Mouse (Mus musculus): ENCODE results near the gene Tbc1d16. TPM values are rescaled to one million over a fixed set of nuclear protein-coding genes. Genes with fewer than 3 reads are reported as not detected.
"Not testable (repeated sequence)": the region's sequence is repeated elsewhere in the genome, so short reads cannot be mapped to it uniquely, and the experiment has no call there.

Gene Tbc1d16
- polyA plus RNA-seq, 1 experiment, result 17.6 TPM

DNA sequence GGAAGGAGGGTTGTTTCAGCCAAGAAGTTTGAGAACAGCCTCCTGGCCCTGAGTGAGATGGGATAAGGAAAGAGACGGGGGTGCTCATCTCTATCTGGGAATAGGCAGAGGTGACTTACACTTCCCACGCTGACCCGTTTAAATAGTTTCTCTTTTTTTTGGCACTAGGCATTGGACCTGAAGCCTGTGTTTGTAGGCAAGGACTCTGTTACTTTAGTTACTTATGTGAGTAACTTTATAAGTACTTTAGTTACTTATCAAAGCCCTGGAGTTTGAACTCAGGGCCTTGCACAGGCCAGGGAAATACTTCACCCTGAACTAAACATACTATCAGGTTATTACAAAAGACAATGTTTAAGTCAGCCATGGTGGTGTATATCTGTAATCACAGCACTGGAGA lies 124.3 kb downstream of the Tbc1d16 start:
- 79% methylated on average over 3 of the region's 3 CpGs for WGBS
- no peak for DNase-seq
- Histone ChIP-seq H3K4me3 (replicated peaks; ENCODE audit: extremely low read depth, low read depth, low read length) (no peak overlapping the region), H3K4me1 (ENCODE audit: control insufficient read depth, insufficient read depth, low read length) (no peaks in the 10 kb centered on the region)
- TF ChIP-seq POLR2A (IDR thresholded peaks at IDR 0.05; ENCODE audit: borderline replicate concordance, extremely low read depth, low read depth, low read length) (no peak), CTCF (IDR thresholded peaks at IDR 0.05; ENCODE audit: insufficient read depth, low read length) (no peak)

DNA sequence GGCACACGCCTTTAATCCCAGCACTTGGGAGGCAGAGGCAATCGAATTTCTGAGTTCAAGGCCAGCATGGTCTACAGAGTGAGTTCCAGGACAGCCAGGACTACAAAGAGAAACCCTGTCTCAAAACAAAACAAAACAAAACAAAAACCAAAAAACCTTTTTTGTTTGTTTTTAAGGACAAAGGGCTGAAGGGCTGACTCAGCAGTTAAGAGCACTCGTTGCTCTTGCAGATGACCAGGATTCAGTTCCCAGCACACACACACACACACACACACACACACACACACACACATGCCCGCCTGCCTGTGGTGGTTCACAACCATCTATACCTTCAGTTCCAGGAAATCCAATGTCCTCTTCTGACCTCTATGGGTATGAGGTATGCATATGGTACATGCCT lies 127.9 kb downstream of the Tbc1d16 start:
- WGBS, result 69% methylated on average over 4 of the region's 4 CpGs
- not testable (repeated sequence) for H3K4me3 ChIP-seq (replicated peaks; ENCODE audit: extremely low read depth, low read depth, low read length); DNase-seq; H3K4me1 ChIP-seq (ENCODE audit: control insufficient read depth, insufficient read depth, low read length)

DNA sequence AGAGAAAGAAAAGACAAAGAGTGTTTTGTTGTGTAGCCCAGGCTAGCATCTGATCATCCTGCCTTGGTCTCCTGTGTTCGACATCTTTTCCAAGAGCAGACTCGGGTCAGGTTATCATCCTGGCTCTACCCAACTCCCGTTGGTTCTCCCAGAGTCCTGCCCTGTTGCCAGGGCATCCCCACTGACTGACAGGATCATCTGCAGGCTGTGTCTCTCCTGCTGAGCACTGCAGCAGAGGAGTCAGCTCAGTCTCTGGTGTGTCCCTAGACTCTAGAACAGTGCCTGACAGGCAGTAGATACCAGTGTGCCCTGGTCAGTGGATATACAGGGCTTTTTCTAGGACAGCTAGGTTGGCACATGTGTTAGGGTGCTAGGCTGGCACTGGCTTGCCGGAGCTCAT lies 130.1 kb downstream of the Tbc1d16 start:
- no peak for TF ChIP-seq CTCF (IDR thresholded peaks at IDR 0.05; ENCODE audit: insufficient read depth, low read length)
- no peak for TF ChIP-seq POLR2A (IDR thresholded peaks at IDR 0.05; ENCODE audit: borderline replicate concordance, extremely low read depth, low read depth, low read length)
- WGBS, result 72% methylated on average over 4 of the region's 4 CpGs
- no peak overlapping the region for H3K4me3 ChIP-seq (replicated peaks; ENCODE audit: extremely low read depth, low read depth, low read length)
- no peak for DNase-seq
- no peaks in the 10 kb centered on the region for H3K4me1 ChIP-seq (ENCODE audit: control insufficient read depth, insufficient read depth, low read length)

DNA sequence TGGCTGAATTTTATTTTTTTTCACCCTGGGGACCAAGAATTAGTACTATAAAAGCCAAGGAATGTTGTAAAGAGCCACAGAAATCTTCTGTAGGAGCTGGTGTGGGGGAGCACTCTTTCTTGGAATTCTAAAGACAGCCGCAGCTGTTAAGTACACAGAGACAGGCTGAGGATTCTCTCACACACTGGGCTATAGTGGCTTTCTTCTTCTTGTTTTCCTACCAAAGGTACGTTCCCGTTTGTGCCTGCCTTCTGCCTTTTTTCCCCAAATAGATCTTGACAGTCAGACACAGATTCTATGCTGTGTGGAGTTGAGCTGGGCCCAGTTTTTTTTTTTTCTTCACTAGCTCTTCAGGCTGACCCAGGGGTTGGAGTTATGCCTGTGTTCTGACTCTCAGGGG lies 132.9 kb downstream of the Tbc1d16 start:
- DNase-seq, result no peak
- Histone ChIP-seq H3K4me1 (ENCODE audit: control insufficient read depth, insufficient read depth, low read length) (peaks cover 3% of the 10 kb centered on the region; the same call in 1 of the 2 replicates), H3K4me3 (replicated peaks; ENCODE audit: extremely low read depth, low read depth, low read length) (no peak overlapping the region)
- TF ChIP-seq POLR2A (IDR thresholded peaks at IDR 0.05; ENCODE audit: borderline replicate concordance, extremely low read depth, low read depth, low read length), result no peak
- no peak for TF ChIP-seq CTCF (IDR thresholded peaks at IDR 0.05; ENCODE audit: insufficient read depth, low read length)
- 62% methylated on average over 3 of the region's 3 CpGs for WGBS

DNA sequence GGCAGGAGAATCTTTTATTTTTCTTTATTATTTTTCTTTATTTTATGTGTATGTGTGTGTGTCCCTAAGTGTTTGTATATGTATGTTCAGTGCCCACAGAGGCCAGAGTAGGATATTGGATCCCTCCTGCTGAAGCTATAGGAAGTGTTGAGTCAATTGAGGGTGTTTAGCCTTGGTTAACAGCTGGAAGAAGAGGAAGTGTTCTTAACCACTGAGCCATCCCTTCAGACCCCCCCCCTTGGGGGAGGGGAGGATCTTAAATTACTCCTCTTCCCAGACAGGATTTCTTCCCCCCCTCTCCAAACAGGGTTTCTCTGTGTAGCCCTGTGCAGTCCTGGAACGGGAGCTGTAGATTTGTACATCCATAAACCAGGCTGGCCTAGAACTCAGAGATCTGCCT lies 135.0 kb downstream of the Tbc1d16 start:
- Histone ChIP-seq H3K4me3 (replicated peaks; ENCODE audit: extremely low read depth, low read depth, low read length) (no peak overlapping the region), H3K4me1 (ENCODE audit: control insufficient read depth, insufficient read depth, low read length) (peaks cover 12% of the 10 kb centered on the region; the same call in 1 of the 2 replicates)
- TF ChIP-seq CTCF (IDR thresholded peaks at IDR 0.05; ENCODE audit: insufficient read depth, low read length), result no peak
- no peak for TF ChIP-seq POLR2A (IDR thresholded peaks at IDR 0.05; ENCODE audit: borderline replicate concordance, extremely low read depth, low read depth, low read length)
- no peak for DNase-seq
- WGBS, result 74% methylated on average over 1 of the region's 1 CpGs

Other genes starting within 250 kb of the Tbc1d16 start
- 0.13 TPM in 1 of 2 replicates, not detected in the other for gene Enpp7, start 240.3 kb downstream of the Tbc1d16 start, polyA plus RNA-seq (2012; rRNA removed)
- gene Cbx2, start 205.5 kb downstream of the Tbc1d16 start, polyA plus RNA-seq (2012; rRNA removed), result 2.9 and 4.4 TPM in 2 replicates
- gene Cbx8, start 187.5 kb downstream of the Tbc1d16 start, polyA plus RNA-seq (2012; rRNA removed), result 3.8 and 3.9 TPM in 2 replicates
- 16.2 and 16.8 TPM in 2 replicates for gene Cbx4, start 142.3 kb downstream of the Tbc1d16 start, polyA plus RNA-seq (2012; rRNA removed)
- 9.7 and 12.0 TPM in 2 replicates for gene Ccdc40, start 73 bp upstream of the Tbc1d16 start, polyA plus RNA-seq (2012; rRNA removed)
- gene Gaa, start 39.4 kb upstream of the Tbc1d16 start, polyA plus RNA-seq (2012; rRNA removed), result 188 and 192 TPM in 2 replicates
- 79.7 and 87.9 TPM in 2 replicates for gene Eif4a3, start 71.6 kb upstream of the Tbc1d16 start, polyA plus RNA-seq (2012; rRNA removed)
- 0.07 and 0.84 TPM in 2 replicates for gene Card14, start 79.3 kb upstream of the Tbc1d16 start, polyA plus RNA-seq (2012; rRNA removed)
- 63.2 and 66.5 TPM in 2 replicates for gene Sgsh, start 127.0 kb upstream of the Tbc1d16 start, polyA plus RNA-seq (2012; rRNA removed)
- gene Slc26a11, start 127.1 kb upstream of the Tbc1d16 start, polyA plus RNA-seq (2012; rRNA removed), result 25.7 and 28.0 TPM in 2 replicates
- gene Rnf213, start 164.6 kb upstream of the Tbc1d16 start, polyA plus RNA-seq (2012; rRNA removed), result 19.5 and 24.3 TPM in 2 replicates